Mouse (Mus musculus): ENCODE measurements around the gene Tiprl. TPM values are rescaled to one million over a fixed set of nuclear protein-coding genes. Genes with fewer than 3 reads are reported as not detected.

The Tiprl gene
- polyA plus RNA-seq (2015; fragmentation: Nextera tagmentation; extraction: Ambion mirVana), result 122 and 141 TPM in 2 replicates

DNA sequence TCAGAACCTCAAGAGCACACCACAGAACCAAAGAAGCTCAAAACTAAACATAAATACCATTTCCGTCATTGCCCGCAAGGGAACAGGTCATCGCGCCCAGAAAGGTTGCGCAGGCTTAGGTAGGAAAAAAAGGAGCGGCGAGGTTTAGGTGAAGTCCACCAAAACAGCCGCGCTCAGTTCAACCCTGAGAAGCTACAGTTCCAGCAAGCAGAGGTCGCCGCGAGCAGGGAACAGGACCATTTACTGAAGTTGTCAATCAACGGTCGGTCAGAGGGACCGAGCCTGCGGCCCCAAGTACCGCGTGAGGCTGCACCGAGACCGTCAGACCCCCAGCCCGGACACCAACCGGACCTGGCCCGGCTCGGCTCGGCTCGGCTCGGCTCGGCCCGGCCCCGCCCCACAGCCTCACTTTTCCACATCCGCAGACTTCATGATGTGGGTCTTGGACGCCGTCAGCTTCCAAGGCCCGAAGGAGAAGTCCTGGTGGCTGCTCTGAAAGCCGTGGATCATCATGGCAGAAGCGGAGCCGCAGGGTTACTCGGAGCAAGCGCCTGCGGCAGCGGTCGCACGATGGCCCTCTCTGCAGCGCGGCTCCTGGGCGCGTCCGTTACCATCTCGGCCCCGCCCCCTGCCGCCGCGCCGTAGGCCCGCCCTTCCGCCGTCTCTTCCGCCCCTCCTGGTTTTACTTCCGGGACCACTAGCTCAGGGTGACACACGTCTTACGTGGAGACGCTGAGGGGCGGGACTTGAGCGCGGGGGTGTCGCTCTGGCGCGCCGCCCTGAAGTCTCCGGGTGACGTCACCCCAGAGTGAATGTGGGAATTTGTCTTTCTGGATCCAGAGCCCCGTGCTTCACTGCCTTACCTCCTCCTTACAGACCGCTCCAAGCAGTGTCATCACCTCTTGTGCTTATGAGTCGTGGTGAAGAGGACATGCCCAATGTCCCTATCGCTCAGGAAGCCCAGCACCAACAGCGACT, at the start of gene Tiprl:
Gene Tiprl (minus strand): TSS at position 676 of the 978 bp plus-strand sequence.
- ATAC-seq (ENCODE audit: low read depth), result peak; percentile 100
- Histone ChIP-seq H3K9me3 (no peaks in the 10 kb centered on the region), H3K4me3 (peak within 1 kb of the TSS; percentile 91), H3K4me1 (replicated peaks) (peaks cover 28% of the 10 kb centered on the region), H3K36me3 (no peaks in the 10 kb centered on the region), H3K27ac (replicated peaks) (peak within 1 kb of the TSS; percentile 92), H3K4me2 (peak within 1 kb of the TSS; percentile 80), H3K27me3 (no peaks in the 10 kb centered on the region), H3K9ac (peak within 1 kb of the TSS; percentile 89)
- WGBS, result under 1% methylated on average over 76 of the region's 76 CpGs

DNA sequence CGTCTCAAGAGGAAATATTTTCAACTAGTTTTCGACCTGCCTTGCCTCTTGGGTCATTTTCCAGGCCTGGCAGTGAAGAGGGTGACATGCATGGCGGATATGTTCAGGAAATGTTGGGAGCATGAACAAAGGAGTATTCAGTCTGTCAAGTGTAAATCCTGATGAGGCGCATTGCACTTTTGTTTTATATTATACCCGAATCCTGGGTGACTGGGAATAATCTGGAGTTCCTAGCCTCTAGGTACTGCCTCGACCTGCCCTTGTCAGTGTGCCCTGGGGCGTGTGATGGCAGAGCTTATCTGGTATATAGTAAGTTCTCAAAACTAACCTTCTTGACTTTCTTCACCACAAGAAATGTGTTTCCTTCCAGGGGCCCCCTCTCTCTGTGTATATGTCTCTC, 47.3 kb upstream of the Tiprl start:
- WGBS, result 48% methylated on average over 7 of the region's 7 CpGs
- Histone ChIP-seq H3K4me2 (peak overlapping the region; percentile 84), H3K27me3 (no peaks in the 10 kb centered on the region), H3K4me1 (replicated peaks) (peaks cover 49% of the 10 kb centered on the region), H3K9ac (peak overlapping the region; percentile 96), H3K36me3 (0 out of 2 replicates have a peak, but pooled peaks cover 8% of the 10 kb centered on the region), H3K27ac (replicated peaks) (no peak overlapping the region), H3K9me3 (no peaks in the 10 kb centered on the region), H3K4me3 (peak overlapping the region; percentile 92)
- no peak for ATAC-seq (ENCODE audit: low read depth)

DNA sequence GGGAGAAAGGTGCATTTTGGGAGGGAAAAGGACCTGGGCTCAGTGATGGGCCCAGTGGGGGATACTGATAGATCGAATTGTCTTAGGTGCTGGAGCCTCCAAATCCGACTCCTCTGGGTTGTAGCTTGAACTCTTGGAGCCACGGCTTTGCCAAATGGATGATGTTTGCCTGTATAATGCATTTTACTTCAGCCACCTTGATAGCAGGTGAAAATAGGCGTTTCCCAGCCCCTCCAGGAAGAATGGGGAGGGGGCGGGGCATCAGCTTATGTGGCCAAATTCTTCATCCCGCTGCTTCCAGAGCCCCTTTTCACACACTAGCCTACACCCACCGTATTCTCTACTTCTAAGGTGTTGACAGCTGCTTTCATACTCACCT, 46.2 kb upstream of the Tiprl start:
- H3K36me3 ChIP-seq, result 0 out of 2 replicates have a peak, but pooled peaks cover 4% of the 10 kb centered on the region
- peak overlapping the region; percentile 96 for H3K9ac ChIP-seq
- peak overlapping the region; percentile 92; the same call in 1 of the 2 replicates for H3K27ac ChIP-seq (replicated peaks)
- H3K4me3 ChIP-seq, result peak overlapping the region; percentile 92
- WGBS, result 14% methylated on average over 7 of the region's 7 CpGs
- peaks cover 49% of the 10 kb centered on the region for H3K4me1 ChIP-seq (replicated peaks)
- no peaks in the 10 kb centered on the region for H3K9me3 ChIP-seq
- 0 out of 2 replicates have a peak, but pooled peaks have one; percentile 4 for ATAC-seq (ENCODE audit: low read depth)
- H3K4me2 ChIP-seq, result peak overlapping the region; percentile 84
- H3K27me3 ChIP-seq, result no peaks in the 10 kb centered on the region

DNA sequence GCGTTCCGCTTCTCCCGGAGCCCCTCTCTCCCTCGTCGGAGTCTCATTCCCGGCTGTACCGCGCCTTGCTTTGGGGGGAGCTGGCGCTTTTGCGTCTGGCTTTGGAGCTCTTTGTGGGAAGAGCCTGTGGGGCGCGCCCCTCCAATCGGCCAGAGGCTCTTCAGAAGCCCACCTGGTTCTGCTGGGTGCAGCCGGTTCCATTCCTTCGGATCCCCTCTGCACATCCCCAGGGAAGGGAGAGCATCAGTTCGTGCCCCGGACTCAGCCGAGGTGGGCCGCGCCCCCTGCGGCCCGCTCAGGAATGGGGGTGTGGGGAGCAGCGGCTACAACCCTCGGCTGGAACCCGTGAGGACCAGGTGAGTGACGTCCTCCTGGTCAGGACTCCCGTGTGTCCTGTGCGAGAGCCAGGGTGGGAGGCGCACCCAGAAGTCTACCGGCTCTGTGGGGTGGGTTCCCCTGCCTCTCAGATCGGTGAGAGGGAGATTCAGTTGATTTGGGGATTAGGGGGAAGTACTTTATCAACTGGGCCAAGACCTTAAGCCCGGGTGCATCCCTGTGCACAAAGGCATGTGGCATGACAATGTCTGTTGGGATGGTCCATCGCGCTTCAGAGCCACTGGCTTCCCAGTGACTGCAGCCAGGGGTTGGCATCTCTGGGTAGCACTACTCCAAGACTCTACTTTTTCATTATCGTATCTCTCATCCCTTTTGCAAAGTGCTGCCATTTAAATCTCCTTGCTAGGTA, 45.6 kb upstream of the Tiprl start:
- Histone ChIP-seq H3K9ac (peak overlapping the region; percentile 96), H3K27me3 (no peaks in the 10 kb centered on the region)

DNA sequence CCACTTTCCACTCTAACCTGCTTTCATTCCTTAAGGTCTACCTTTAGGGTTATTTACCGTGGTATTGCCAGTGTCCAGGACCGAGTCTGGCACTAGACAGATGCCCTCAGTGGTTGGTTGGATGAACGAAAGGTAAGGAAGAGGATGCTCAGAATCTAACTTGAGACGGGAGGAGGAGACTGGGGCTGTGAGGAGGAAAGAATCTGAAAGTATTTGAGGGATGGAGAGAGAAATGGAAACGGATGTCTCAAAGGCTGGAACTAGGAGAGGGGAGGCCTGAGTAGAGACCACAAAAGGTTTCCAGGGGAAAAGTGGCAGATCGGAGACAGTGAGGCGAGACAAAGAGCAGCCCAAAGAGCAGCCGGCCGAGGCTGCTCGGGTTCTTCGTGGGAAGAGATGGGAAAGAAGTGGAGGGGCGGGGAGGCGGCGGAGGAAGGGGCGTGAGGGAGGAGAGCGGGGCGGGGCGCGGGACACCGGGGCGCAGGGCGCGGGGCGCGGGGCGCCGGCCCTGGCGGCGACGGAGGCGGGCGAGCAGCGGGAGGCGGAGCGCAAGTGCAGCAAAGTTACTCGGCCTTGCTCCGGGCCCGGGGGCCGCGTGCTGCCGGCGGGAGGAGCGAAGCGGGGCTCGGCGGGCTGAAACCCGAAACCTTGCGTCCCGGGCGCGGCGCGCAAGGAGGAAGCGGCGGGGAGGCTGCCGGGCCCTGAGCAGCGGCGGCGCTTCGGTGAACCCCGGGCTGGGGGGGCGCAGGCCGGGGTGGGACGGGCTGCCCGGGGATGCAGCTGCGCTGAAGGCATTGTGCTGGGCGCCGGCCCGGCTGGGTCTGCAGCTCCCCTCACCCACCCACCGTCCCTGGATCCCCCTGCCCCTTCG, 44.8 kb upstream of the Tiprl start:
- no peaks in the 10 kb centered on the region for H3K27me3 ChIP-seq

More for the DNA sequence above, 45.6 kb upstream of the Tiprl start:
- peak overlapping the region; percentile 92 for H3K4me3 ChIP-seq
- WGBS, result under 1% methylated on average over 34 of the region's 35 CpGs
- no peaks in the 10 kb centered on the region for H3K36me3 ChIP-seq
- peak overlapping the region; percentile 84 for H3K4me2 ChIP-seq
- no peaks in the 10 kb centered on the region for H3K9me3 ChIP-seq
- H3K4me1 ChIP-seq (replicated peaks), result peaks cover 49% of the 10 kb centered on the region
- peak overlapping the region; percentile 92 for H3K27ac ChIP-seq (replicated peaks)
- peak; percentile 72 for ATAC-seq (ENCODE audit: low read depth)

DNA sequence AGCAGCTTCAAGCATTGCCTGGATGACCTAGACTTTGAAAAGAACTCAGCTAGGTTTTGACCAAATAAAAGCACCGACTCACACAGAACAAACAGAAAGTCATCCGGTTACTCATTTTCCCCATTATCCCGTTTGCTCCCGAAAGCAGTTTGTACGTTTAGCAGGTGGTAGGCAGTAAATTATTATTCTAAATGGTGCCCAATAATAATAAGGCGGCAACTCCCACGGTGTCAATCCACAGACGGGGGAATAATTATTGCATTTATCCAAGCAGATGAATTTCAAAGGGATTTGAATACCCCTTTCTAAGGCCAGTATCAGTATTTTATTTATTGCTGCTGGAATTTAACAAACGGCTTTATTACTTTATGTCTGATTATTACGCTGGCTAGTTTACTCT, 43.9 kb upstream of the Tiprl start:
- ATAC-seq (ENCODE audit: low read depth), result no peak
- Histone ChIP-seq H3K4me1 (replicated peaks) (peaks cover 46% of the 10 kb centered on the region), H3K27me3 (no peaks in the 10 kb centered on the region), H3K36me3 (no peaks in the 10 kb centered on the region), H3K9me3 (no peaks in the 10 kb centered on the region), H3K27ac (replicated peaks) (peak overlapping the region; percentile 92), H3K4me3 (peak overlapping the region; percentile 92), H3K9ac (peak overlapping the region; percentile 96), H3K4me2 (peak overlapping the region; percentile 84)
- 10% methylated on average over 10 of the region's 10 CpGs for WGBS

More for the DNA sequence above, 44.8 kb upstream of the Tiprl start:
- H3K9ac ChIP-seq, result peak overlapping the region; percentile 96
- under 1% methylated on average over 48 of the region's 71 CpGs for WGBS
- H3K27ac ChIP-seq (replicated peaks), result peak overlapping the region; percentile 92
- peak overlapping the region; percentile 92 for H3K4me3 ChIP-seq
- peaks cover 49% of the 10 kb centered on the region for H3K4me1 ChIP-seq (replicated peaks)
- H3K36me3 ChIP-seq, result no peaks in the 10 kb centered on the region
- H3K9me3 ChIP-seq, result no peaks in the 10 kb centered on the region
- peak; percentile 87 for ATAC-seq (ENCODE audit: low read depth)
- peak overlapping the region; percentile 84 for H3K4me2 ChIP-seq

DNA sequence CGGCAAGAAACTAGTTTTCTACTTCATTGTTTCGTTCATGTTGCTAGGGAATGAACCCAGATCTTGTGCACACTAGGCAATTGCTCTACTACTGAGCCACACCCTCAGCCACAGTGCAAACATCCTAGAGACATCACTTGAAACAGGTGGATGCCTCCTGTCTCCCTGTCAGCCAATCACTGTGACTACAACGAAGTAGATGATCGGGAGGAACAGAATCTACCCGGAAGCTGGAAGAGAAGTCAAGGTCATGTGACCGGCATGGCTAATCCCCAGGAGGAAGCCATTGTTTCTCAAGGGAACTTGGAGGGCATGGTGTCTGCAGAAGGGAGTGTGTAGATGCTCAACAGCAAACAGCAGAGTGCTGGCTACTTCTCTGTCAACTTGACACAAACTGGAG, 38.1 kb upstream of the Tiprl start:
- H3K4me2 ChIP-seq, result no peak overlapping the region
- H3K4me1 ChIP-seq (replicated peaks), result peaks cover under 1% of the 10 kb centered on the region
- no peaks in the 10 kb centered on the region for H3K36me3 ChIP-seq
- H3K9me3 ChIP-seq, result no peaks in the 10 kb centered on the region
- 90% methylated on average over 6 of the region's 6 CpGs for WGBS
- no peak overlapping the region for H3K9ac ChIP-seq
- no peak for ATAC-seq (ENCODE audit: low read depth)
- no peak overlapping the region for H3K27ac ChIP-seq (replicated peaks)
- H3K4me3 ChIP-seq, result no peak overlapping the region
- no peaks in the 10 kb centered on the region for H3K27me3 ChIP-seq

DNA sequence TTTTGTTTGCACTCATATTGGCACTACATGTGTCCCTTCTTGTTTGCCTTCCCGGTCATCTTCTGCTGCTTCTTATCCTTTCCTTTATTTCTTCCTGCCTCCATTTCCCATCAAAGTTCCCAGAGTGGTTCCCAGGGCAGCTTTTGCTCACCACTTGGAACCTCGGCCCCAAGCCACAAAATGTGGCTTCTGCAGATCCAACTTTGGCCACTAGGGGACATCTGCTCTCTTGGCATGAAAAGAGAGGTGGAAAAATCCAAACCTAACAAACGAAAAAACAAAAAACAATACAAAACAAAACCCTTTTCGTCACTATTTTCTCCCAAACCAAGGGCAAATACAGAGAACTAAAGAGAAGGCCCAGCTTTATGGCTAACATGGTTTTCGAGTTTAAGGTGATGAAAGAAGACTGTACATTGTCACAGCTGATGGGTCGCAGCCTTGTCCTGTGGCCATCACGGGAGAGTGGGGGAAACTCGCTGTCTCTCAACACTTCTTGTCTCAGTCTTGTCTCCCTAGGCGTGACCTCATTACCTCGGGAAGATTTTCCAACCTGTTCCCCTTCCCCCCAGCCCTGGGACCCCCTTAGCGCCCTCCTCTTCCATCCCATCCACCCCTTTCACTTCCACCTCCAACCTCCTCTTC, 15.4 kb upstream of the Tiprl start:
- Histone ChIP-seq H3K27me3 (no peaks in the 10 kb centered on the region), H3K27ac (replicated peaks) (no peak overlapping the region)
- ATAC-seq (ENCODE audit: low read depth), result no peak

DNA sequence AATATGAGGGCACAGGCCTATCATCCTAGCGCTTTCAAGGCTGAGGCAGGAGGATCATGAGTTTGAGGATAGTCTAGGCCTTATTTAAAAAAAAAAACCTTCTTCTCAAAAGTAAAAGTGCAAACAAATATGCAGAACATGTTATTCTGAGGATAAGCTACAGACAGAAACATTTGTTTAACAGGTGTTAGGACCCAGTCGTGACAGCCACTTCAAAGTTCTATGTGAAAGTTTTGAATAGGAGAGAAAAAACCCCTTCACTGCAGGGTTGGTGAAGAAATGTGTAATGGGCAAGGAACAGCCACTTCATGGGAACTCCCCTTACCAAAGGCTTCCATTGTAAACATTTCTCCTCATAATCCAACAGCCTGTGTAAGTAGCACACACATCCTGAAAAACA, 13.8 kb upstream of the Tiprl start:
- Histone ChIP-seq H3K4me2 (no peak overlapping the region), H3K27ac (replicated peaks) (no peak overlapping the region), H3K9me3 (no peaks in the 10 kb centered on the region), H3K27me3 (no peaks in the 10 kb centered on the region), H3K9ac (no peak overlapping the region), H3K4me3 (no peak overlapping the region), H3K4me1 (replicated peaks) (no peaks in the 10 kb centered on the region), H3K36me3 (no peaks in the 10 kb centered on the region)
- ATAC-seq (ENCODE audit: low read depth), result no peak
- WGBS, result 84% methylated on average over 2 of the region's 2 CpGs

More for the DNA sequence above, 15.4 kb upstream of the Tiprl start:
- H3K4me1 ChIP-seq (replicated peaks), result no peaks in the 10 kb centered on the region
- whole genome bisulfite sequencing, result 54% methylated on average over 11 of the region's 11 CpGs
- no peaks in the 10 kb centered on the region for H3K36me3 ChIP-seq
- no peaks in the 10 kb centered on the region for H3K9me3 ChIP-seq
- no peak overlapping the region for H3K4me3 ChIP-seq
- peak overlapping the region; percentile 14; the same call in 1 of the 2 replicates for H3K4me2 ChIP-seq
- H3K9ac ChIP-seq, result no peak overlapping the region

DNA sequence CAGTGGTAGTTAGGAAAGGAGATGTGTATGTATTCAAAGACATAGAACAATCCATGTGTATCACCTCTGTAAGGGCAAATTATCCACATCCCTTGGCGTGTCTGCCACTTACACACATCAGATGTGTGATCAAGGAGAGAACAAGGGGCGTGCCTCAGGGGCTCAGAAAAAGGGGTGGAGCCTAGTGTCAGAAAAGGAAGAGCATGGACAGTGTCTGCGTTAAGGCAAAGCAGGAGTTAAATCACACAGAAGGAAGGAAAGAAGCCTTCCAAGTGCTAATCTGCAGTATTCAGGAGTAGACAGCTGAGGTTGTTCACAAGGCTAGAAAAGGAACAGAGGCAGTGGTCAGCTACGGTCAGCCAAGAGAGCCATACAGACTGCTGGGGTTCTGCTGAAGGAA, 12.0 kb upstream of the Tiprl start:
- ATAC-seq (ENCODE audit: low read depth), result no peak
- Histone ChIP-seq H3K27me3 (no peaks in the 10 kb centered on the region), H3K4me3 (no peak overlapping the region), H3K4me2 (no peak overlapping the region), H3K4me1 (replicated peaks) (no peaks in the 10 kb centered on the region), H3K27ac (replicated peaks) (no peak overlapping the region), H3K36me3 (no peaks in the 10 kb centered on the region), H3K9me3 (no peaks in the 10 kb centered on the region), H3K9ac (no peak overlapping the region)
- 65% methylated on average over 4 of the region's 4 CpGs for WGBS

DNA sequence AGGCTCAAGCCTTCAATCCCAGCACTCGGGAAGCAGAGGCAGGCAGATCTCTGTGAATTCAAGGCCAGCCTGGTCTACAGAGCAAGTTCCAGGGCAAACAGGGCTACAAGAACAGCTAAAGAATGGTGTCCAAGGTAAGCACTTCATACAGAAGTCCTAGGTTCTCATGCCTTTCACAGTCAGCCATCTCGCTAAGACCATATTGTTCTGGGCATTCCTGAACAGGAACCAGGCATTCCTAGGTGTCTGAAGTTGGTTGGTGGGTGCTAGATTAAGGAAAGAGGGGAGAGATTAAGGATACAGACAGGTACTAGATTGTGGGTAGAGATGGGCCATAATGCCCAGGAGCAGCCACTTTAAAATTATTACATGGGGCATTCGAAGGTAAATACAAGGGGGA, 11.0 kb upstream of the Tiprl start:
- Histone ChIP-seq H3K4me3 (no peak overlapping the region), H3K36me3 (no peaks in the 10 kb centered on the region), H3K9ac (no peak overlapping the region), H3K27me3 (no peaks in the 10 kb centered on the region), H3K4me2 (no peak overlapping the region), H3K27ac (replicated peaks) (no peak overlapping the region), H3K4me1 (replicated peaks) (no peaks in the 10 kb centered on the region), H3K9me3 (no peaks in the 10 kb centered on the region)
- 93% methylated on average over 3 of the region's 3 CpGs for WGBS
- no peak for ATAC-seq (ENCODE audit: low read depth)

Data from neural tube, embryonic 13.5 days (tissue).